7 mouse cellular contexts compared by ENCODE assay signal in the genomic region with DNA sequence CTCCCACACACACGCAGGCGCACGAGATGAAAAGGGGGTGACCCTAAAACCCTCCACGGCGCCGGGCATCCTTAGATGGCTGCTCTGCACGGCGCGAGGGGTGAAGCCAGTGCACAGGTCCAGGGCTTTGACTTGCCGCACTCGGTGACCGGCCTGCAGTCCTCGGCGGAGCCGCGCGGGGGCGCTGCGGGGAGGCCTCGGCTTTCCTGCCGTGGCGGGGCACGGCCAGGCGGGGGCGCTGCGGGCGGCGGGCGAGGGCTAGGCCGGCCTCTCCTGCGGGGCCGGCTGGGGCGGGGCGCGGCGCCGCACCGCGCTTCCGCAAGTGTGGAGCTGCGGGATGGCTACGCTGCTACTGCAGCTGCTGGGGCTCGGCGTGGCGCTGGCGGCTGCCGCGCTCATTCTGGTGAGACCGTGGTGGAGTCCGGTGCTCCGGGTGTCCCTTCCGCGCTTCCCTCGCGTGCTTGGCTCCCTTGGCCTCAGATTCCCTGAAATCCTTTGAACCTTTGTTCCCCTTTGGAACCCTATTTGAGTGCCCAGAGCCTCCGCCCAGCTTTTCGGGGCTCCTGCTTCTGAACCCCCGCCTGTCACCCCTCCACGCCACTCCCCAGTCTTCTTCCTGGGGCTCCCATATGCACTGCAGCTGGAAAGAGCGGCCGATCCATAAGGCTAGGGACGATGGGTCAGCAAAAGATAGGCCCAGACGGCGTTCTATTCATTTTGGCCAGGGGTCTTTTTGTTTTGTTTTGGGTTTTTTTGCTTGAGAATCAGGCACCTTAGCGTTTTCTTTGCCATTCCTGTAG. TPM values are rescaled to one million over a fixed set of nuclear protein-coding genes. Genes with fewer than 3 reads are reported as not detected.
DNase-seq lines count a peak whose midpoint lies in the region; ATAC-seq lines count a peak whose summit lies in the region.

A gene (minus strand): TSS at position 147 of the 800 bp plus-strand sequence.
A gene (plus strand): TSS at position 293 of the 800 bp plus-strand sequence.

- peak; percentile 97 for DNase-seq in adrenal gland, postnatal 10 days
- peak; percentile 81 for DNase-seq in embryonic facial prominence, embryonic 11.5 days (ENCODE audit: low spot score)
- peak; percentile 98 for DNase-seq in heart, adult 11 months
- peak; percentile 95 for DNase-seq in kidney, adult 18-20 months
- DNase-seq in limb, embryonic 10.5 days (ENCODE audit: low spot score): peak; percentile 99
- peak; percentile 53 for DNase-seq in skeletal muscle tissue, adult 2 months (ENCODE audit: low read depth, low spot score)

- no peaks in the 10 kb centered on the region for H3K27me3 ChIP-seq in embryonic facial prominence, embryonic 11.5 days (ENCODE audit: control insufficient read depth, insufficient read depth, low read length)
- H3K27me3 ChIP-seq in limb, embryonic 10.5 days (ENCODE audit: low read depth, poor library complexity, severe bottlenecking): no peaks in the 10 kb centered on the region
- H3K27me3 ChIP-seq in midbrain, embryonic 12.5 days: no peaks in the 10 kb centered on the region

- 0% methylated on average over 60 of the region's 65 CpGs for WGBS in embryonic facial prominence, embryonic 11.5 days
- under 1% methylated on average over 64 of the region's 65 CpGs for WGBS in limb, embryonic 10.5 days
- 2% methylated on average over 50 of the region's 65 CpGs for WGBS in midbrain, embryonic 12.5 days

- peak; percentile 91 for ATAC-seq in embryonic facial prominence, embryonic 11.5 days (replicated peaks; ENCODE audit: insufficient number of reproducible peaks, low FRiP score, low TSS enrichment, low read depth)
- ATAC-seq in midbrain, embryonic 12.5 days (ENCODE audit: low FRiP score, low read depth): peak; percentile 94

- H3K4me2 ChIP-seq in embryonic facial prominence, embryonic 11.5 days (ENCODE audit: low read depth, low read length): peak within 1 kb of the TSS; percentile 84
- peak within 1 kb of the TSS; percentile 73 for H3K4me2 ChIP-seq in midbrain, embryonic 12.5 days (replicated peaks)

- no peaks in the 10 kb centered on the region for H3K9me3 ChIP-seq in embryonic facial prominence, embryonic 11.5 days (replicated peaks; ENCODE audit: control insufficient read depth, low read length)
- no peaks in the 10 kb centered on the region for H3K9me3 ChIP-seq in limb, embryonic 10.5 days (replicated peaks)
- no peaks in the 10 kb centered on the region for H3K9me3 ChIP-seq in midbrain, embryonic 12.5 days

- H3K27ac ChIP-seq in embryonic facial prominence, embryonic 11.5 days (replicated peaks; ENCODE audit: low read depth, low read length): peak within 1 kb of the TSS; percentile 87
- peak within 1 kb of the TSS; percentile 98 for H3K27ac ChIP-seq in limb, embryonic 10.5 days
- peak within 1 kb of the TSS; percentile 99 for H3K27ac ChIP-seq in midbrain, embryonic 12.5 days (replicated peaks)

- no peaks in the 10 kb centered on the region; the same call in 1 of the 2 replicates for H3K4me1 ChIP-seq in embryonic facial prominence, embryonic 11.5 days (ENCODE audit: control insufficient read depth, insufficient read depth, low read length)
- H3K4me1 ChIP-seq in limb, embryonic 10.5 days: peaks cover 30% of the 10 kb centered on the region
- H3K4me1 ChIP-seq in midbrain, embryonic 12.5 days: peaks cover 11% of the 10 kb centered on the region

- peak within 1 kb of the TSS; percentile 94 for H3K9ac ChIP-seq in embryonic facial prominence, embryonic 11.5 days (replicated peaks; ENCODE audit: low read length)
- peak within 1 kb of the TSS; percentile 93 for H3K9ac ChIP-seq in midbrain, embryonic 12.5 days (replicated peaks)

- H3K36me3 ChIP-seq in embryonic facial prominence, embryonic 11.5 days (replicated peaks; ENCODE audit: control insufficient read depth, insufficient read depth, low read depth, low read length): no peaks in the 10 kb centered on the region
- peaks cover 59% of the 10 kb centered on the region for H3K36me3 ChIP-seq in limb, embryonic 10.5 days
- peaks cover 41% of the 10 kb centered on the region for H3K36me3 ChIP-seq in midbrain, embryonic 12.5 days

- peak within 1 kb of the TSS; percentile 90 for H3K4me3 ChIP-seq in embryonic facial prominence, embryonic 11.5 days (ENCODE audit: low read depth, low read length)
- peak within 1 kb of the TSS; percentile 90 for H3K4me3 ChIP-seq in limb, embryonic 10.5 days
- peak within 1 kb of the TSS; percentile 91 for H3K4me3 ChIP-seq in midbrain, embryonic 12.5 days

RNA-seq across cellular contexts. Expression of the first gene that starts in this region (rescaled TPM):
- total RNA-seq in adrenal gland, postnatal 10 days (2021): 10 to 100 TPM; 41.0 to 44.4 TPM
- polyA plus RNA-seq in embryonic facial prominence, embryonic 11.5 days (2014; fragmentation: Nextera tagmentation; extraction: Ambion mirVana): 165 and 176 TPM in 2 replicates
- polyA plus RNA-seq in limb, embryonic 10.5 days (2016; fragmentation: Nextera tagmentation; extraction: Ambion mirVana): 183 and 200 TPM in 2 replicates
- 109 and 123 TPM in 2 replicates for polyA plus RNA-seq in midbrain, embryonic 12.5 days (2016; fragmentation: Nextera tagmentation; extraction: Ambion mirVana)

RNA-seq across cellular contexts. Expression of the second gene that starts in this region (rescaled TPM):
- 10 to 100 TPM; 35.2 TPM for total RNA-seq in adrenal gland, postnatal 10 days (2021)
- 45.9 and 46.1 TPM in 2 replicates for polyA plus RNA-seq in embryonic facial prominence, embryonic 11.5 days (2014; fragmentation: Nextera tagmentation; extraction: Ambion mirVana)
- 39.8 and 42.0 TPM in 2 replicates for polyA plus RNA-seq in limb, embryonic 10.5 days (2016; fragmentation: Nextera tagmentation; extraction: Ambion mirVana)
- 44.1 and 46.4 TPM in 2 replicates for polyA plus RNA-seq in midbrain, embryonic 12.5 days (2016; fragmentation: Nextera tagmentation; extraction: Ambion mirVana)

Comparison
In these comparisons a context has a peak if more than half of its experiments do, and no peak if none do; other contexts are left out.
1. Peak in every context shown above with its lines: DNase-seq, ATAC-seq, H3K4me3 ChIP-seq and H3K27ac ChIP-seq.